Mouse (Mus musculus): ENCODE data around the gene Kel.

Kel gene

DNA sequence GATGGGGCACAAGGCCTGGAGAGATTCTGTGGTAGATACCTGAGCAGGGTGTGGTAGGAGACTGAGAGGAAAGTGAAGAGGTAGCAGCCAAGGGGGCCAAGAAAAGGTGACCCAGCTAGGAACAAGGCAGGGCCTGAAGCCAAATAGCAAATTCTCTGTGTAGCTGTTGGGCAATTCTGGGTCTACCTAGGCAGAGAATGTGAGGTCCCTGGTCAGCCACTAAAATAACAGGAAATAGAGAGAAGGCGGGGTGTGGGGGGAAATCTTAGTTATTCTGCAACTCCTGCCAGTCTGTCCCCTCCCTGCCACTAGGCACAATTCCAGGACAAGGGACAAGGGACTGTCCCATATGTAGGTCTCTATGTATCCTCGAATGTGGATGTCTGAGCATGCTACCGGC, 60.9 kb downstream of the Kel start:
- DNase-seq, result no peak

DNA sequence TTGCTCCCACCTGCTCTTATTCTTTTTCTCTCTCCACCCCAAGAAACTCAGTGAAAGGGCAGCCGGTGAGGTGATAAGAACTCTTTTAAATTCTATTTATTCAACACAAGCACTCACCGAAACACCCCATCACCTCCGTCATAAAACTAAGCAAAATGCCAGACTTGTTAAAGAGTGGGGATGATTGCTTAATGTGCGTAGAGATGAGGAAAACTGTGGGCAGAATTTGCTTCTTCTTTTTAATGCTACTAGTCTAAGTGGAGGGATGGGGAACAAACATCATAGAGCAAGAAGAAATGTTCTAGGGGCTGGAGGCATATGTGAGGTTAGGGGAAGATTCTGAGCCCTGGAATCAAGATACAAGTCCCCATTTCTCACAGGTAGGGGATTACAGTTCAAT, 61.4 kb downstream of the Kel start:
- DNase-seq, result no peak

DNA sequence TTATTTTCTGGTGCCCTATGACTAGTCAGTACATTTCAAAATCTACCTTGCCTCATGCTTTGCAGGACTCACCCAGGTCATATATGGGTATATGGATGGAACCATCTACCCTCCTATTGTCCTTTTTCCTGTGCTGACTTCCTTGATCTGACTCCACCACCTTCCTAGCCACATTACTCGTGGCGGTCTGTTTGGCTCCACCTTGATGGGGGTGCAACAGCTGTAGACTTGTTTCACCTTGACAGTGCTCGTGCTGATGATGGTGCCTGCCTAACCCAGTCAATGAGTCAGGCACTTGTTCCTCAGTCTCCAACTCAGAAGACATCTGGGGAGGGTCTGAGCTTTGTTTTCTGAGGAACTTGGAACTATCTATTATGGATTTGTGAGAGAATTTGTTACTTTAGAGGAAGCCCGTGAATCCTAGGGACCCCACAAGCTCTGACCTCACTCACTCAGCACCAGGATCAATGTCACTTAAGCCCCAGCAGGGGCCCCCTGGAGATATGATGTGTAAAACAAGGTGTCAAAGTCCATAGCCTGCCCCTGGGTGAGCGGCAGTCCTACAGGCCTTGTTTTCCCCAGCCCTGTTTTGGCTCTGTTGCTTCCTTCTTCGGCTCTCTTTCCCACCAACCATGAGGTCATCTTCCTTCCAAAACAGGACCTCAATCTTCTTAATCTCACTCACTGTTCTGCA, 62.8 kb downstream of the Kel start:
- DNase-seq, result no peak

DNA sequence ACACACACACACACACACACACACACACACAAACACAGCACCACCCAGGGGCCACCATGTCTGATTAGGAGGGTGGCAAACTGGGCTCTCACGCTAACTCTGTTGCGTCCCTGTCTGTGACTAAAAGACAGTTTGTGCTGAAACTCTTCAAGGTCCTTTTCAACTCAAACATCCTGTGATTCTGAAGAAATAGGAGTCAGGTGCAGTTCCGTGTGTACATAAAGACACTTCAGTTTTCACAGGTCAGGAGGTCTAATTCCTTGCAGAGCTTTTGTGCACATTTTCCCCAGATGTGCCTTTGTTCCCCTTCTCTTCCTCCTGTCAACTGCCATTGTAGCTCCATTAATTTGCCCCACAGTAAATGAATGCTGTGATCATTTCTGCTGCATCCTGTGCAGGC, 63.7 kb downstream of the Kel start:
- no peak for DNase-seq

DNA sequence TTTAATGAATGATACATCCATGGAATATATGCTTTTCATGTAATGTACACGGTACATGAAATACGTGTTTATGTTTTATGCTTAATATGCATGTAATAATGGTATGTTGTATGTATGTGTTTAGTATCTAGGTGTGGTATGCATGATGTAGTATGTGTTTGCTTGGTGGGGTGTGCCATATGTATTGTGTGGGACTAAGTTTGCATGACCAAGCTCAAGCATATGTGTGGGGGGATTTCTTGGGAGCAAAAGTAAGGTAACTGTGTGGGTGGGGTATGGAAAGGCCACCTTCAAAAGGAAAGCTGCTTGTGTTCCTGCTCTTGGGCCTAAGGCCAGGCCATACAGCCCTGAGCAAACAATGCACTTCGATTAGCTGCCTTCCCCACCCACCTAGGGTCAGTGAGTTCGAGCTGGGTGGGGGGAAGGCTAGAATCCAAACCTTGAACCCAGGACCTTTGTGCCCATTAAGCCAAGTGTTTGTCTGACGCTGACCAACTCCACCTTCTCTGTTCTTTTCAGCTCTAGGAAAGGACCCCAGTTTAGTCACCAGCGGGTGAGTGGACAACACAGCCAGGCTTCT, 66.1 kb downstream of the Kel start:
- no peak for DNase-seq

DNA sequence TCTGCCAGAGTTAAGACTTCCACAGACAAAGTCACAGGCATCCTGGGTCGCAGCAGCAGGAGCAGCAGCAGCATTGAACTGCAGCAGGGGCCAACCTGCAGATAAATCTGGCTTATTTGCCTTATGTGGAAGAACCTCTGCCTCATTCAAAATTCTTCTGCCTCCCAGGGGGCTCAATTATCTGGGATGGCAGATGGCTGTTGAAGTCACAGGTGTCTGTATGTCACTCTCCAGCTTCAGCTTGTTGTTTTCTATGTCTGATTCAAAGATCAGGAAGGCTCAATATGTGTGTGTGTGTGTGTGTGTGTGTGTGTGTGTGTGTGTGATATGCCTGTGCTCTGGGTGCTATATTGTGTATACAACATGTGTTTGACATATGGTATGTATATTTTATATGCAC, 66.7 kb downstream of the Kel start:
- DNase-seq, result no peak
